Mouse (Mus musculus) thymus, adult 2 months (tissue): ENCODE data around the gene Rgs6. TPM values are rescaled to one million over a fixed set of nuclear protein-coding genes. Genes with fewer than 3 reads are reported as not detected.

Source experiments
- DNase-seq: peaks from one replicate; pipeline ENCODE4 v3.0.0; 2021
- H3K27ac ChIP-seq: fragments of 200-500 bp; 2 replicates; pipeline ENCODE4 v1.5.1; 2012; ENCODE audit warnings: low read length, control low read depth; ENCODE audit not compliant: control insufficient read depth, insufficient read depth
- H3K27me3 ChIP-seq: fragments of 200-500 bp; 2 replicates; pipeline ENCODE4 v1.6.1; 2012; ENCODE audit warnings: mild to moderate bottlenecking, low read length, moderate library complexity, mixed read lengths; ENCODE audit not compliant: control insufficient read depth, insufficient read depth
- H3K36me3 ChIP-seq: fragments of 200-500 bp; 2 replicates; pipeline ENCODE4 v1.6.1; 2012; ENCODE audit warnings: mild to moderate bottlenecking, low read length, moderate library complexity; ENCODE audit not compliant: control insufficient read depth, insufficient read depth
- H3K4me1 ChIP-seq: fragments of 200-500 bp; replicated peaks from 2 replicates; pipeline ENCODE4 v1.6.1; 2012; ENCODE audit warnings: low read length; ENCODE audit not compliant: control insufficient read depth, insufficient read depth
- H3K4me3 ChIP-seq: fragments of 200-500 bp; 2 replicates; pipeline ENCODE4 v1.5.1; 2012; ENCODE audit warnings: mild to moderate bottlenecking, low read length, control low read depth, moderate library complexity; ENCODE audit not compliant: control insufficient read depth, insufficient read depth
- CTCF ChIP-seq: fragments of 200-500 bp; IDR thresholded peaks from 2 replicates; pipeline ENCODE4 v1.5.1; 2012; ENCODE audit warnings: mild to moderate bottlenecking, control low read depth, low read length, moderate library complexity, borderline replicate concordance; ENCODE audit not compliant: control insufficient read depth, poor library complexity, insufficient read depth; ENCODE audit errors: extremely low read depth
- POLR2A ChIP-seq: fragments of 200-500 bp; IDR thresholded peaks from 2 replicates; pipeline ENCODE4 v1.6.1; 2012; ENCODE audit warnings: mild to moderate bottlenecking, low read length, control low read depth, moderate library complexity; ENCODE audit not compliant: control insufficient read depth, poor library complexity, insufficient read depth; ENCODE audit errors: extremely low read depth
- WGBS: fragments of 180-500 bp; shearing (Covaris S2); methylation state at CpG from one replicate; pipeline ENCODE4 v1.1.7; 2018; 5-methylcytosine and 5-hydroxymethylcytosine counted together
- polyA plus RNA-seq: library from polyadenylated mRNA; depleted of rRNA; stranded (reverse); fragments of >200 nt; gene quantifications from 2 replicates; pipeline ENCODE4 v1.2.3, GENCODE M21; 2012

The Rgs6 gene
- polyA plus RNA-seq, 1 experiment, result 0.46 TPM

- Histone ChIP-seq H3K4me3 (no peak overlapping the region), H3K4me1 (no peaks in the 10 kb centered on the region), H3K36me3 (no peaks in the 10 kb centered on the region), H3K27ac (no peak overlapping the region), H3K27me3 (no peaks in the 10 kb centered on the region)
- TF ChIP-seq CTCF (no peak), POLR2A (no peak)
- DNase-seq, result no peak
- 62% methylated on average over 9 of the region's 9 CpGs for whole genome bisulfite sequencing
Measured at GRCm38 (mm10) chr12:83105514-83106119, 517.5 kb downstream of the Rgs6 start.

- 89% methylated on average over 5 of the region's 5 CpGs for WGBS
- no peak for DNase-seq
- H3K4me1 ChIP-seq, result no peaks in the 10 kb centered on the region
- no peaks in the 10 kb centered on the region for H3K36me3 ChIP-seq
- no peak overlapping the region for H3K4me3 ChIP-seq
- TF ChIP-seq POLR2A, result no peak
- TF ChIP-seq CTCF, result no peak
- no peaks in the 10 kb centered on the region for H3K27me3 ChIP-seq
- H3K27ac ChIP-seq, result no peak overlapping the region
Measured at GRCm38 (mm10) chr12:83106120-83106517, 518.0 kb downstream of the Rgs6 start.

- H3K4me3 ChIP-seq, result no peak overlapping the region
- 92% methylated on average over 4 of the region's 4 CpGs for WGBS
- no peaks in the 10 kb centered on the region for H3K36me3 ChIP-seq
- H3K27ac ChIP-seq, result no peak overlapping the region
- H3K27me3 ChIP-seq, result no peaks in the 10 kb centered on the region
- no peak for DNase-seq
- no peaks in the 10 kb centered on the region for H3K4me1 ChIP-seq
- no peak for TF ChIP-seq POLR2A
Measured at GRCm38 (mm10) chr12:83109486-83109885, 521.4 kb downstream of the Rgs6 start.

GRCm38 (mm10) chr12:83109891-83110630, 522.0 kb downstream of the Rgs6 start:
- TF ChIP-seq CTCF (no peak), POLR2A (no peak)
- H3K27ac ChIP-seq, result no peak overlapping the region
- no peak for DNase-seq

GRCm38 (mm10) chr12:83110711-83111110, 522.6 kb downstream of the Rgs6 start:
- no peaks in the 10 kb centered on the region for H3K36me3 ChIP-seq
- no peak for TF ChIP-seq POLR2A
- no peak for TF ChIP-seq CTCF
- H3K4me3 ChIP-seq, result no peak overlapping the region
- H3K4me1 ChIP-seq, result no peaks in the 10 kb centered on the region
- DNase-seq, result no peak
- WGBS, result 85% methylated on average over 3 of the region's 3 CpGs
- H3K27ac ChIP-seq, result no peak overlapping the region
- no peaks in the 10 kb centered on the region for H3K27me3 ChIP-seq

More at GRCm38 (mm10) chr12:83109891-83110630, 522.0 kb downstream of the Rgs6 start:
- Histone ChIP-seq H3K4me3 (no peak overlapping the region), H3K4me1 (no peaks in the 10 kb centered on the region), H3K36me3 (no peaks in the 10 kb centered on the region), H3K27me3 (no peaks in the 10 kb centered on the region)
- 87% methylated on average over 11 of the region's 11 CpGs for WGBS

- Histone ChIP-seq H3K36me3 (no peaks in the 10 kb centered on the region), H3K27me3 (no peaks in the 10 kb centered on the region), H3K27ac (no peak overlapping the region), H3K4me1 (no peaks in the 10 kb centered on the region), H3K4me3 (no peak overlapping the region)
- DNase-seq, result no peak
- 86% methylated on average over 5 of the region's 5 CpGs for WGBS
- TF ChIP-seq POLR2A (no peak), CTCF (no peak)
Measured at GRCm38 (mm10) chr12:83112283-83112682, 524.2 kb downstream of the Rgs6 start.

- H3K27me3 ChIP-seq, result no peaks in the 10 kb centered on the region
- H3K36me3 ChIP-seq, result no peaks in the 10 kb centered on the region
- H3K4me1 ChIP-seq, result no peaks in the 10 kb centered on the region
- TF ChIP-seq POLR2A (no peak), CTCF (no peak)
- DNase-seq, result no peak
- H3K4me3 ChIP-seq, result no peak overlapping the region
- H3K27ac ChIP-seq, result no peak overlapping the region
- WGBS, result 52% methylated on average over 6 of the region's 6 CpGs
Measured at GRCm38 (mm10) chr12:83112901-83113628, 525.0 kb downstream of the Rgs6 start.
